Mouse (Mus musculus): ENCODE results near the gene Saal1.
"Not testable (repeated sequence)": the region's sequence is repeated elsewhere in the genome, so short reads cannot be mapped to it uniquely, and the experiment has no call there.

Gene Saal1

DNA sequence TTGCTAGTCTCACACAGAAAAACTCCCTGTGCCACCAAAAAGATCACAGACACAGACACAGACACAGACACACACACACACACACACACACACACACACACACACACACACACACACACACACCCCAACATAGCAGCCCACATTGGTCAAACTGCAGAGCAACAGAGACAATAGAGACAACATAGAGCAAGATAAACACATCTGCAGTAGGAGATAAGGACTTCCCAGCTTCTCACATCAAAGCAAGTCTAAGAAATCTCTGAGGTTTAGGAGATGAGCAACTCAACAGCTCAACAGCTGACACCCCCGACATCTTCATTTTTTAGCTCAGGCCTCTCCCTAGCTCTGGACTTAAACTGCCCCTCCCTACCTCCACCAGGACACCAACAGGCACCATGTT is 13.7 kb downstream of the Saal1 start:
- no peak for DNase-seq (ENCODE audit: low spot score in 2 of 2)

DNA sequence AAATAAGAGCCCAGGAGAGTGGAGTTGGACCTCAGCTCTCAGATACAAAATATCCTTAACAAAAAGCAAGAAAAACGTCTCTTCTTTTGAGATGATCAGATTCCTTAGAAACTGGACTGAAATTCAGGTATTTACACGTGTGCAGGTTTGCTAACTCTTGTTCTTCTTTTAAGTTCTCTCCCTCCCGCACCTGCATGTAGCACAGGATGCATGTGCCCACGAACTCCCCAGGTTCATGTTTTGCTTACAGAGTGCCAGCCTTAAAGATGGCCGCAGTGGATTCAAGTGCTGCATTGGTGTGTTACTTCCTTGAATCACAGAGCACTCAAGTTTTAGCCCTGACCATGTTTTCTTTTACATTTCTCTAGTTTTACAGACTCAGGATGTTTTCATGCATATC is 23.7 kb downstream of the Saal1 start:
- peak in 1 of 2 experiments; percentile 30 for DNase-seq (ENCODE audit: low spot score in 2 of 2)

DNA sequence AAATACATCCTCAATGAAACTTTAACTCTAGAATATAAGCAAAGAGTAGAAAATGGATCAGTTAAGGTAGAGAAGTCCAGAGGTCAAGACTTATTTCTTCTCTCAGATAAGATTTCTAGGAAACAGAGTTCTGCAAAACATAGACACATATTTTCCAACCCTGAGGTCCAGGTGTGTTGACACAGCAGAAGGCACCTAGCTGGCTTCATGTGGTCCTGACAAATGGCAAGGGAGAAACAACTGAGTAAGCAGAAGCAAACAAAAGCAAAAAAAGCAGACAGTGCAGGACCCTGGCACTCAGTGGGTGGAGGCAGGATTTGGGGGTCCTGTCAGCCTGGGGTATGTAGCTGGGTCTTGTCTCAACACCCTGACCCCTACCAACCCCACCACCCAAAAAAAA is 29.7 kb downstream of the Saal1 start:
- no peak for DNase-seq (ENCODE audit: low spot score in 2 of 2)

DNA sequence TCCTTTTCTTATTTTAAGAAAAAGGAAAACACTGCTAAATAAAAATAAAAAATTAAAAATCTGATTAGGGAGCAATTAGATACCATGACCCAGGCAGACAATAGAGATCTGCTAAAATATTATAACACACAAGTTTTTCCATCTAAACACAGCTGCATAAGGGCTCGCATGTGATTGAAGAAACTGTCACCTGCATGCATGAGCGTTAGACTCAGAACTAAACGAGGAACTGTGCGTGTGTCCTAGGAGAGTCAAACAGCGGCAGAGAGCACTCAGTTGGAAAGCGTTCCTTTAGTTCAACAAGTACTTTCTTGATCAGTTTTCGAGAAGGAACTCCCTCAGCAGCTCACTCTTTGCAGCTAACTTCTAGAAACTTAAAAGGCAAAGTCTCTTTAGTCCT is 31.4 kb downstream of the Saal1 start:
- not testable (repeated sequence) for DNase-seq (ENCODE audit: low spot score in 2 of 2)

DNA sequence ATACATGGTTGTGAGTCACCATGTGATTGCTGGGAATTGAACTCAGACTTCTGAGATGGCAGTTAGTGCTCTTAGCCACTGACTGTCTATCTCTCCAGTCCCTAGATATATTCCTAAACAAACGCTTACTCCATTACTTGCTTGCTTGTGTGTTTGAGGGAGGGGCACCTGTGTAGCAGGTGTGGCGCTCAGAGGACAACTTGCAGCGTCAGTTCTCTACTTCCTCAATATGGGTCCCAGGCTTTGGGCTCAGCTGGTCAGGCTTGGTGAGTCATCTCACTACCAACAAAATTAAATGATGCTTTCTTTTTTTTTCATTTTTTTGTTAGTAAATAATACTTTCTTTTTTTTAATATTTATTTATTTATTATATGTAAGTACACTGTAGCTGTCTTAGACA is 32.1 kb downstream of the Saal1 start:
- no peak for DNase-seq (ENCODE audit: low spot score in 2 of 2)

DNA sequence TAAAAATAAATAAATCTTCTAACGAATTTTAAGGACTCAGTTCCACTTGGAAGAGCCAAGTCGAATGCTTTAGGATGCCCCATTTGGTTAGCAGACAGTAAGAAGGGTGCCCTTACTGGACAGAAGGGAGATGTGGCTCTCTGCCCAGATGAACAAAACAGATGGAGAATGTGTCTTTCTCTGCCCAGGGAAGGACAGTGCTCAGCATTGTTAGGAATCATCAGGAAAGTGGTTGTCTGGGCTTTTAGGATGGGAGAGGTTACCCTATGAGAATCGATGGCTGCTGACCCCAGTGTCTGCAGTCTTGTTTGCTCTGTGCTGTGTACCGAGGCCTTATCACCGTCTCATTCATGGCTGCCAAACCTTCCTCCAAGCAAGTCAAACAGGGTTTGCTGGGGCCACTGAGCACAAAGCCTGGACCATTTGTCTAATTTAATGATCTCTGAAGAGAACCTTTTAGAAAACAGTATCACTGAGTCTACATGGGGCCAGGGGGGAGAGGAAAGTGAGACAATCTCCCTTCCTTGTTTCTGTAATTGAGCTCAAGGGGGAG is 33.6 kb downstream of the Saal1 start:
- no peak for DNase-seq (ENCODE audit: low spot score in 2 of 2)

DNA sequence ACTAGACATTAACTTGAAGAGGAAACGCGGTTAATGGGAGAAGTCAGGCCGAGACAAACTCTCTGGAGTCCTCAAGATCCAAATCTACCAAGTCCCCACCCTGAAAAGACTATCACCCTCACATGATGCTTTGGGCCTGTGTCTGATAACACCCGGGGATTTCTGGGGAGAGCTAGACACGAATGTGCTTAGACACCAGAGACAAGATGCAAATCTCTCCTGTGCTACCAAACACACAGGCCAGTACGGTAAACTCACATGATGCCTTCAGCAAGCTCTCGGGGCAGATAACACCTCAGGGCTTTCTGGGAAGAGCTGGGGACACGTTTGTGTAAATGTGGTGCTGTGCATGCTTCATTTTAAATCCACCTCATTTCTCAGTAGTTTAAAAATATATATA is 34.6 kb downstream of the Saal1 start:
- DNase-seq (ENCODE audit: low spot score in 2 of 2), result no peak

DNA sequence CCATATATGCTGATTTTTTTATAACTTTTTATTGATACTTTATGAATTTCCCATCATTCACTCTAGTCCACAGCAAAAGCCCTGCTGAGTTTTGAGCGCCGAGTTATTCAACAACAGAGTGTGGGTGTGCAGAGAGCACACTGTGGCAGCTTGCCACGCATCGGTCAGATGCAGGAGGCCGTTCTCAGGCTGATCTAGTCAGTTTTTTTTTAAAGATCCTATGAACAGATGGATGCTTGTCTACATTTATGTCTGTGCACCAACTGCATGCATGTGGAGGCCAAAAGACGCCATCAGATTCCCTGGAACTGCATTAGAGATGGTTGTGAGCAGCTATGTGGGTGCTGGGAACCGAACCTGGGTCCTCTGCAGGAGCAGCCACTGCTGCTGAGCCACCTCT is 35.4 kb downstream of the Saal1 start:
- no peak for DNase-seq (ENCODE audit: low spot score in 2 of 2)

DNA sequence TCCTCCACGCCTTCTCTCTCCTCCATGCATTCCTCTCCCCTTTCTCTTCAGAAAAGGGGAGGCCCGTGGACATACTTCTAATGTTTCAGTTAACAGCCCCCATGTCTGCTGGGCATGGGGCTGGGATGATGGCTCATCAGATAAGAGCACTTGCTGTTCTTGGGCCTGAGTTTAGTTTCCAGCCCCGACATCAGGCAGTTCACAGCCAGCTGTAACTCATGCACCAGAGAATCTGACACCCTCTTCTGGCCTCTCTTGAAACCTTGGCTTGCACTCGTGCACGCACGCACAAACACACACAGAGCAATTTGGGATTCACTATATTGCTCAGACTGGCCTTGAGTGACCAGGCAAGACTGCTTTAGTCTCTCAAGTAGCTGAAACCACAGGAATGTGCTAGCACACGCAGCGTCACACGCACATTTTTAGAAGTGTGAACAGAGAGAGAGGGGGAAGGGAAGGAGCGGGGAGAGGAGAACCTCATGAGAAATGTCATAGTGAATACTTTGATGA is 38.3 kb downstream of the Saal1 start, which contains the start of gene Tph1:
Tph1 (minus strand) TSS at position 378 of the 513 bp plus-strand sequence.
- no peak for DNase-seq (ENCODE audit: low spot score in 2 of 2)

DNA sequence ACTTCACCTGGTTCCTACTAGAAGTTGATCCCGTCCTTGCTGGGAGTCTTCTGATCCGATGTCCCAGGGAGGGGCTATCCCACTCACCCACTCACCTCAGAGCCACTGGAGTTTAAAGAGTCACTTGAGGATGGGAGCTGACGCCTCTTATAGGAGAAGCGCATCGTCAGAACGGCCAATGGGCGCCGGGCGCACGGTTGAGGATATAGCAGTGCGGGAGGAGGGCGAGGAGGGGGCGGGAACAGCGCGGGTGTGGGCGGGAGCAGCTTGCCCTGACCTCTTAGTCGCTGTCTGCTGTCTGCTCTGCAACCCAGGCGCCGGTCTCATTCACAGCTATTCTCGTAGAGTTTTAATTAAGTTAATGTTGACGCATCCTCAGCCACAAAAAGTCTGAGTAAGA is 43.2 kb downstream of the Saal1 start:
- no peak for DNase-seq (ENCODE audit: low spot score in 2 of 2)

DNA sequence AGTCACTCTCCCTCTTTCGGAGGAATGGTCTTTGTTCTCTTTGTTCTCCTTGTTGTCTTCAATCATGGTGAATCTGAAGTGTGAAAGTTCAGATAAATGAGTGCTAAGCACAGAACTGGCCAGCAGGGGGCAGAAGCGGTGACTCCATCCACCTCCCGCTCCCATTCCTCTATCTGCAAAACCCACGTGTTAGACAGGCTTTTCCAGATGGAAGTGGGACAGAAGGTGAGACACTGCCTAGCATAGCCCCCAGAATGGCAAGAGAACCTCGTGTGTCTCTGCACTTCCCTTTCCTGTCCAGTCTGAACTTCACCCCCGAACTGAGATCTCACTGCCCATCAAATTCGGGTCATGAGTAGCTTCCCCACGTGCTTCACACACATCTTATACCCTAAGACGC is 45.2 kb downstream of the Saal1 start:
- peak in 1 of 2 experiments; percentile 4 for DNase-seq (ENCODE audit: low spot score in 2 of 2)

DNA sequence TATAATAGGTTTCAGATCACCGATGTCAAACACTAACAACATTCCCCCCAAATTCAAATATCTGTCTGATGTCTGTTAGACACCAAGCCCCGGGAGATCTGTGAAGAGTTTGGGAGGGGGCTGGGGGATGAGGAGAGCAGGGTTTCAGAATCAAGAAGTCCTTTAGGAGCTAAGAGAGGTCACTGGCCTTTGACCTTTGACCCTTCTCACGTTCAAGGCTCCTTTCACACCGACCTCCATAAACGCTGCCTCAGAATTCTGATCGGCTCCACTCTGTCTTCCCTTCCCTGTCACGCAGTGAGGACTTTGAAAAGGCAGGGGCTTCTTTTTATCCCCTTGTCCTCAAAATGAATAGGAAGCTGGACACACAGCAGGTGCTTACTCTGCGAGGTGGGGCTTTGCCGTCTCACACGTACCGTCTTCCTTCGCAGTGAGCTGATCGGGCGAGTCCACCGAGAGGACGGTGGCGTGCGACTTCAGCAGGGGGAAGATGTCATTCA is 48.8 kb downstream of the Saal1 start:
- no peak for DNase-seq (ENCODE audit: low spot score in 2 of 2)

DNA sequence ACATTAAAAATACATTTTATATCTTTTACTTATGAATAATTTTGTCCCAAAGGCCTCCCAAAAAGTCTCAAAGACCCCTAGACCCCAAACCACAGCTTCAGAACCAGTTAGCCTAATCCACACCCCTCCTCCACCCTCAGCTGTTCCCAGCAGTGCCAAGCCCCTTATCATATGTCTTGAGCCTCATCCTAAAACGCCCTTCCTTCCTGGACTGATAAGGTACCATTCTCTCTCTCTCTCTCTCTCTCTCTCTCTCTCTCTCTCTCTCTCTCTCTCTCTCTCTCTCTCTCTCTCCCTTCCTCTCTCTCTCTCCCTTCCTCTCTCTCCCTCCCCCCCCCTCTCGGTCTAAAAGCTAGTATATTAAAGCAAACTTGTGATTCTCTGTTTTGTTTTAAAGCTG is 58.2 kb downstream of the Saal1 start:
- no peak for DNase-seq (ENCODE audit: low spot score in 2 of 2)

DNA sequence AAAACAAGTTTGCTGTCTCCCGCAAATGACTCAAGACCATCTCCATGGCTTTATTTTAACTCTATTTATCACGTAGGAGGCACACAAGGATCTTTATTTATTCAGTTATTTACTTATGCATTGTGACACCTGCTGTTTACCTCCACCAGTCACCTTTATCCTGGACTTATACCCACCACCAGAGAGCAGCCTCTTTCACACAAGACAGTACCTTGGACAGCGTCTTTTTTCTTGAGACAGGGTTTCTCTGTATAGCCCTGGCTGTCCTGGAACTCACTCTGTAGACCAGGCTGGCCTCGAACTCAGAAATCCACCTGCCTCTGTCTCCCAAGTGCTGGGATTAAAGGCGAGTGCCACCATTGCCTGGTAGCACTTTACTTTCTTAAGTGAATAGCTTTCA is 60.2 kb downstream of the Saal1 start:
- not testable (repeated sequence) for DNase-seq (ENCODE audit: low spot score in 2 of 2)

DNA sequence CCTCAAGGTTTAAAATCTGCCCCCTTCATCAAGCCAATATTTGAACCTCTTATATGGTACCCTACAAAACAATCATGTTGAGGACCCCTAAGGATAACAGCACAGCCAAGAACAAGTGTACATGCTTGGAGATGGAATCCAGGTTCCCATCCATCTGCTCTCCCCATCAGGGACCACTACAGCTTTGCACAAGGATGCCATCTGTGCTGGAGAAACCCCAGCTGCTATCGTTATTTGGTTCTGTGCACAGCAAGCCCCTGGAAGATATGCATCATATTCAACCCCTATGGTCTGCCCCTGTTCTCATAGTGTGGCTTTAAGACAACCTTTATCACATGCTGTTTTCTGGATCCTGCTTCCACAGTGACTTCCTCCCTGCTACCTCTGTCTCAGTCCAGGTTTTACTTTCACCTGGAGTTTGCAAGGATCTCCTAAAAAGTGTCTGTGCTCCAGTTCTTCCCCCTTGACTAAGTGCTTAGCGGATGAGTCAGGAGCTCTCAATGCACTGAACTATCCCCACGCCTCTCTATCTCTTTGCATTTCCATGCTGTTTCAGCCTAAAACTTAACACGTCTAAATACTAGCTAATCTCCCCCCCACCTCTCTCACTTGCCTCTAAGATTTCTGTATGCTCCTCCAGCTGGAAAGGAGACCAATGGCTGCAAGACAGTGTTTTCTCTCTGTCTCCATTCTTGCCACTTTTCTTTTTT is 61.9 kb downstream of the Saal1 start:
- DNase-seq (ENCODE audit: low spot score in 2 of 2), result no peak

DNA sequence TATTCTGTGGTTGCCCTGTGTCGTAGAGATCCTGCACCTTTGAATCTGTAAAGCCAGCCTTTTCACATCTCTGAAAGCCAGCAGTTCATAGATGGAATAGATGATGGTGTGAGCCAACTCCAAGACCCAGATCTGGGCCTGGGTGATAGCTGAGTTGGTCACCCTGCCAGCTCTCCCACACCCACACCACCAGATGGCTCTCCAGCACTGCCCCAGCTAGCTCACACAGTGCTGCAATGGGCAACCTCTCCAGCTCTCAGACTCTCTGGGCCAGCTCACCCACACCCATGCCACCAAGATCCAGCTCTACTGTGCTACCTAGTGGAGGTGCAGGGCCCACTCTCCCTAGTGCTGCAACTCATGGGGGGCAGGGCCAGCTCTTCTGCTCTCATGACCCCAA is 67.3 kb downstream of the Saal1 start:
- no peak for DNase-seq (ENCODE audit: low spot score in 2 of 2)

DNA sequence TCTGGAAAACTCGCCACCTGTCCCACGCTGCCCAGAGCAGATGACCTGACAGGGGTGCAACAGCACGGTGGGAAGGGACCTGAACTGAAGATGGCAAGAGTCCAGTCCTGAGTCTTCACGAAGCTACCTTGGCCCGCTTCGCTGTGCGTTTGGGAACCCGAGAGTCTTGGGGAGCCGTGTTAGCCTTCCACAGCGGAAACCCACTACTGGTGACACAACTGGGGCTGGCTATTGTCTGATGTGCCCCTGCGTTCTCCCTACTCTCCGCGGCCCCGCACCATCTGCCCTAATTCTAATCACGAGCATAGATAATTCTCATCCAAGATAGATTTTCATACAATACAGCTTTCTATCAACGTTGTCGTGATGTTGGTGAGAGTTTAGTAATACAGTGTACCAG is 70.4 kb downstream of the Saal1 start:
- DNase-seq (ENCODE audit: low spot score in 2 of 2), result no peak

DNA sequence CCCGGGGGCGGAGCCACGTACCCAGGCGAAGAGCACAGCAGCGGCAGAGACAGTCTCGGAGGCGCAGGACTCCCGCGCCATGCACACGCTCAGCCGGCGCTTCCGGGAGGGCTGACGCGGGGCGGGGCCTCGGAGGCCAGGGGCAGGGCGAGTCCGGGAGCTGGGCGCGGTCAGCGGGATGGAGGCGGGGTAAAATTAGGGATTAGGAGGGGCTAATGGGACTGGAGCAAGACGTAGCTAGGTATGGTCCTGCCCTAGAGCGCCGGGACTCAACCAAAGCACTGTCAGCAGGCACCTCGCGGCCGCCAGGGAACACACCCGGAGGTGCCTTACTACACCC is 70.8 kb downstream of the Saal1 start, which contains the start of gene Sergef:
Sergef (minus strand) TSS at position 116 of the 340 bp plus-strand sequence.
- peak; percentile 55 to 69 for DNase-seq (ENCODE audit: low spot score in 2 of 2)

DNA sequence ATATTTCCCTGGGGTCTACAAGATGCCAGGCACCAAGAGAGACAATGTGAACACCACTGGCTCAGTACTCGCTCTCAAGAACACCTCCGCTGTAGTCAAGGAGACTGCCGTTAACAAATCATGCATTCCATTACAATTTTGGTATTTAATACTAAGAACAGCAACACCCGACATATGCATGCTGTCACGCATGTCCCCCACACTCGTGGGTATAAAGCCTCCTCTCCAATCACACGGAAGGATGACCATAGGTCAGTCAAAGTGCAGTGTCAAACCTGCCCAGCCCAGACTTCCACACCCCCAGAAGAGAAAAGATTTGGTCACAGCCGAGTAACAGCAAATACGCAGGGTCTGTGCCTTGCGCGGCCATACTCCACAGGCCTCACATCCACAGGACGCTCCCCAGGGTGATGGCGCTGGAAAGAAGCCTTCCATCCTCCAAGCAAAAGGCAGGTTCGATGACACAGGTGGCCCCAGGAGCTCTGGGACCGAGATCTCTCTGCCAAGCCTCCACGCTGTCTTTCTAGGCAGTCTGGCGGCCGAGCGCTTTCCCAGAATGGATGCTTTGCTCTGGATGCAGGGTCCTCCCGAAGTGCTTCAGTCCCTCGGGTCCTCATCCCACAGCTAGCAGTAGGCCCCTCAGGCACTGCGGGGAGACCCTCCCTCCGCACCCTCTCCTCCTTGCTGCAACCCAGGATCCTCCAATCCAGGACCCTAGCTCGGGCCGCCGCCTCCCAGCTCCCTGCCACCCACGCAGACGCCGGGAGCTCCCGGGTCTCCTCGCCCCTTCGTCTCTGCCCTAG is 71.4 kb downstream of the Saal1 start:
- no peak for DNase-seq (ENCODE audit: low spot score in 2 of 2)
